In genomic region chr14:12715906-12716659, GRCm38 (mm10) we compare ENCODE assay signal across 15 mouse cellular contexts.
"Had no signal": no experiment of that assay in that cellular context is flagged by ENCODE, and none has a peak within 500 bp of the region (broad histone marks: within the 10 kb centered on the region; RNA-seq: fewer than 3 reads in every experiment).

No protein-coding gene starts in this region.

- H3K4me3 ChIP-seq: limb, embryonic 15.5 days; liver, embryonic 15.5 days; megakaryocyte, embryonic 14.5 days; midbrain, embryonic 15.5 days; neural tube, embryonic 13.5 days had no signal

- ATAC-seq: inflammation-experienced regulatory T-cells, adult 6 months; lung, postnatal 0 days; midbrain, embryonic 15.5 days had no signal

- H3K27me3 ChIP-seq: limb, embryonic 15.5 days; liver, embryonic 15.5 days; megakaryocyte, embryonic 14.5 days; midbrain, embryonic 15.5 days; neural tube, embryonic 13.5 days had no signal

- DNase-seq: kidney, adult 8-10 months; kidney, postnatal 25 days; layer of hippocampus, postnatal 36 days; lung, adult 2 months; right cerebral cortex, postnatal 14 days; thymus, postnatal 36 days had no signal

- H3K9ac ChIP-seq: limb, embryonic 15.5 days; liver, embryonic 15.5 days; midbrain, embryonic 15.5 days; neural tube, embryonic 13.5 days had no signal

- H3K27ac ChIP-seq: limb, embryonic 15.5 days; liver, embryonic 15.5 days; macrophage; midbrain, embryonic 15.5 days; neural tube, embryonic 13.5 days had no signal

- H3K4me1 ChIP-seq: limb, embryonic 15.5 days; liver, embryonic 15.5 days; megakaryocyte, embryonic 14.5 days; midbrain, embryonic 15.5 days had no signal

- H3K9me3 ChIP-seq: limb, embryonic 15.5 days; liver, embryonic 15.5 days; midbrain, embryonic 15.5 days; neural tube, embryonic 13.5 days had no signal

- H3K4me2 ChIP-seq: limb, embryonic 15.5 days; liver, embryonic 15.5 days; midbrain, embryonic 11.5 days; midbrain, embryonic 15.5 days; neural tube, embryonic 13.5 days had no signal

- H3K36me3 ChIP-seq: limb, embryonic 15.5 days; liver, embryonic 15.5 days had no signal
